Mouse (Mus musculus): ENCODE data around the gene Pdcd2l. TPM values are rescaled to one million over a fixed set of nuclear protein-coding genes. Genes with fewer than 3 reads are reported as not detected.

Pdcd2l gene
- 62.3 and 66.5 TPM in 2 replicates for polyA plus RNA-seq (2014; fragmentation: Nextera tagmentation; extraction: Ambion mirVana)

DNA sequence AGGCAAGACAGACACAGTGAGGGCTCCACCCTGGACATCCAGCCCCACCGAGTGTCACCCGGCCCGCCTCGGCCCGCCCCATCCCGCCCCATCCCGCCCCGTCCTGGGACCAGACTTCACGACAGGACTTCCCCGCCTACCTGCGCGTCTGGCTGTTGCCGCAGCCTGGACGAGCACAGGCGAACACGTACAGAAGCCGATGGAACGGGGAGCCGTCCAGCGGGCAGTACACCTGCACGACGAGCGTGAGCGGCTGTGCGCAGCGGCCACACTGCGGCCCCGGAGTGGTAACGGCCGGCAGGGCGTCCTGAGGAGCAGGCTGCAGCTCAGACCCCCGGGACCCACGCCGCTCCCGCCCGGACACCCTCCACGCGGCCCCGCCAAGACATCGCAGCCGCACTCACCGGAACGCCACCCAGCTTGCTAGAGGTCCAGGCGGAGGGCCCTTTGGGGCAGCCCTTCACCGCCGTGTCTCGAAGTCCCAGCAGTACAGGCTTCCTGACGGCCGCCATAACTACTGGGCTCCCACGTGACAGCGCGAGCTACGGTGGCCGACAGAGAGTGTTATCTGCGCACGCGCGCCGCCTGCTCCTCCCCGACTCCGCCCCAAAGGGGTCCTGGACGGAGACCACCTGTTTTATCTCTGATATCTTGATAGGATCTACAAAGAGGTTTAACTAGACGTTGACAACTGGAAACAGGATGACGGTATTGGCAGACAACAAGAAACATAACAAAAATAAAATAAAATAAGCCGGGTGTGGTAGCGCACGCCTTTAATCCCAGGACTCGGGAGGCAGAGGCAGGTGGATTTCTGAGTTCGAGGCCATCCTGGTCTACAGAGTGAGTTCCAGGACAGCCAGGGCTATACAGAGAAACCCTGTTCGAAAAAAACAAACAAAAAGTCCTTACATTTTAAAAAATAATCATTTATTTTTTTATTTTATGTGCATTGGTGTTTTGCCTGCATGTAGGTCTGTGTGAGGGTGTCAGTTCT lies at the start of gene Pdcd2l:
Gene Pdcd2l, minus strand, starts transcription at position 530 of the 997 bp plus-strand sequence.
- WGBS, result 4% methylated on average over 70 of the region's 70 CpGs
- peak; percentile 95 for DNase-seq (ENCODE audit: low spot score)
- Histone ChIP-seq H3K4me3 (ENCODE audit: low read depth, low read length) (peak within 1 kb of the TSS; percentile 97), H3K36me3 (ENCODE audit: control insufficient read depth, insufficient read depth, low read length) (peaks cover 10% of the 10 kb centered on the region; the same call in 1 of the 2 replicates), H3K4me2 (ENCODE audit: low read depth, low read length, severe bottlenecking) (peak within 1 kb of the TSS; percentile 56), H3K27me3 (ENCODE audit: control insufficient read depth, insufficient read depth, low read length) (no peaks in the 10 kb centered on the region), H3K4me1 (replicated peaks; ENCODE audit: control insufficient read depth, insufficient read depth, low read length) (no peaks in the 10 kb centered on the region; the same call in 1 of the 2 replicates), H3K9ac (ENCODE audit: low read length) (peak within 1 kb of the TSS; percentile 88), H3K9me3 (ENCODE audit: control insufficient read depth, low read length) (no peaks in the 10 kb centered on the region), H3K27ac (ENCODE audit: low read depth, low read length) (no peak within 1 kb of the TSS)
- peak; percentile 96 for ATAC-seq (replicated peaks; ENCODE audit: low FRiP score)

DNA sequence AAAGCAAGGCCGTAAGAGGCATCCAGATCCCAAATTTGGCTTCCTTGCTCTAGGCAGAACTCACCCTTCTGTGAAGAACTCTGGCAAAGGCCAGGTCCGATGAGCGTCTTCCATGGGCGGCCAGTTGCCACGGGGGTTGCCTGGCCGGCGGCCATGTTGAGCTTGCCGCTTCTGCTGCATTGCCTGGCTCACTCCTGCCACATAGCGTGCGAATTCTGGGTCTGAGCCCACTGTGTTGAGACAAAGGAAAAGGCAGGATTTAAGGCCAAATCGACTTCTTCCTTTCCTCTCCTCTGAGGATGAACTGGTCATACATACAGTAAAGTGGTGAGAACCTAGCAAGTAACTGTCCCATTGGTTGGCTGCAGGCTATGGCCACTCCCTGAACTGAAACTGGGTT lies 45.7 kb upstream of the Pdcd2l start:
- H3K4me3 ChIP-seq (ENCODE audit: low read depth, low read length), result no peak overlapping the region
- H3K27me3 ChIP-seq (ENCODE audit: control insufficient read depth, insufficient read depth, low read length), result no peaks in the 10 kb centered on the region
- DNase-seq (ENCODE audit: low spot score), result peak; percentile 35
- no peaks in the 10 kb centered on the region; the same call in 1 of the 2 replicates for H3K36me3 ChIP-seq (ENCODE audit: control insufficient read depth, insufficient read depth, low read length)
- 96% methylated on average over 11 of the region's 11 CpGs for WGBS
- no peak for ATAC-seq (replicated peaks; ENCODE audit: low FRiP score)
- H3K4me1 ChIP-seq (replicated peaks; ENCODE audit: control insufficient read depth, insufficient read depth, low read length), result no peaks in the 10 kb centered on the region
- no peak overlapping the region for H3K27ac ChIP-seq (ENCODE audit: low read depth, low read length)
- no peak overlapping the region for H3K9ac ChIP-seq (ENCODE audit: low read length)
- H3K9me3 ChIP-seq (ENCODE audit: control insufficient read depth, low read length), result no peaks in the 10 kb centered on the region
- H3K4me2 ChIP-seq (ENCODE audit: low read depth, low read length, severe bottlenecking), result no peak overlapping the region

DNA sequence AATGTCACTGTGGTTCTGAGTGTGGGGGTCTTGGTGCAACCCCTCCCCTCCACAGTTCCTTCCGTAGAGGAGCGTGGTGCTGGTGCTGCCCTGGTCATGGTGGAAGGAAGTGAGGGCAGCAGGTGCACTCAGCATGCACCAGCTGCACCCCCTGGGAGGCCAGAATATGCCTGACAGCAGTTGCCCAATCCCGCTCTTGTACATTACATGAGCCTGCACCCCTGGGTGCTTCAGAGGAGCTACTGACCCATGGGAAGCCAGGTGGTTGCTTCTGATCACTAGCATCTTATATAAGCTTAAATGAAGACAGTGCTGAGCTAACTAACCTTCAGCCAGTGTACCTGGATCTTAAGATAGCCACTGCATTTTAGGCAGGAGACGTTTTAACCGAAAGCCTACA lies 41.6 kb upstream of the Pdcd2l start:
- Histone ChIP-seq H3K27me3 (ENCODE audit: control insufficient read depth, insufficient read depth, low read length) (no peaks in the 10 kb centered on the region), H3K36me3 (ENCODE audit: control insufficient read depth, insufficient read depth, low read length) (no peaks in the 10 kb centered on the region; the same call in 1 of the 2 replicates), H3K4me3 (ENCODE audit: low read depth, low read length) (no peak overlapping the region), H3K4me1 (replicated peaks; ENCODE audit: control insufficient read depth, insufficient read depth, low read length) (peaks cover 5% of the 10 kb centered on the region), H3K27ac (ENCODE audit: low read depth, low read length) (no peak overlapping the region), H3K9me3 (ENCODE audit: control insufficient read depth, low read length) (no peaks in the 10 kb centered on the region), H3K4me2 (ENCODE audit: low read depth, low read length, severe bottlenecking) (no peak overlapping the region), H3K9ac (ENCODE audit: low read length) (no peak overlapping the region)
- ATAC-seq (replicated peaks; ENCODE audit: low FRiP score) (no peak), DNase-seq (ENCODE audit: low spot score) (peak; percentile 47)
- 94% methylated on average over 5 of the region's 5 CpGs for WGBS

DNA sequence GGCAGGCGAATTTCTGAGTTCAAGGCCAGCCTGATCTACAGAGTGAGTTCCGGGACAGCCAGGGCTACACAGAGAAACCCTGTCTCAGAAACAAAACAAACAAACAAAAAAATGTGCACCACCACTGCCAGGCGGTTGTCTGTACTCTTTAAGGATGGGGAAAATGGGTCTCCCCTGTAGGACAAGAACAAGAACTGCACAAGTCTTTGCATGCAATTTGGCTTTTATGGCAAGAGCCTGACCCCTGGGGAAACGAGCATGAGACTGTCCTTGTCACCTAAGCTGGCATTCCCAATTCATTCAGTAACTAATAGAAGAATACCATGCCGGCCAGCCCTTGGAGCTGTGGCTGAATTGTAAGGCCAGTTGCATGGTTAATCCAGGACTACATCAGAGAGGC lies 39.1 kb upstream of the Pdcd2l start:
- no peaks in the 10 kb centered on the region for H3K27me3 ChIP-seq (ENCODE audit: control insufficient read depth, insufficient read depth, low read length)
- 85% methylated on average over 5 of the region's 5 CpGs for WGBS
- H3K4me1 ChIP-seq (replicated peaks; ENCODE audit: control insufficient read depth, insufficient read depth, low read length), result peaks cover 5% of the 10 kb centered on the region
- H3K4me3 ChIP-seq (ENCODE audit: low read depth, low read length), result no peak overlapping the region
- H3K36me3 ChIP-seq (ENCODE audit: control insufficient read depth, insufficient read depth, low read length), result no peaks in the 10 kb centered on the region; the same call in 1 of the 2 replicates
- no peak overlapping the region for H3K4me2 ChIP-seq (ENCODE audit: low read depth, low read length, severe bottlenecking)
- no peak overlapping the region; the same call in 1 of the 2 replicates for H3K27ac ChIP-seq (ENCODE audit: low read depth, low read length)
- H3K9me3 ChIP-seq (ENCODE audit: control insufficient read depth, low read length), result no peaks in the 10 kb centered on the region
- ATAC-seq (replicated peaks; ENCODE audit: low FRiP score) (no peak), DNase-seq (ENCODE audit: low spot score) (peak; percentile 47)
- H3K9ac ChIP-seq (ENCODE audit: low read length), result no peak overlapping the region

DNA sequence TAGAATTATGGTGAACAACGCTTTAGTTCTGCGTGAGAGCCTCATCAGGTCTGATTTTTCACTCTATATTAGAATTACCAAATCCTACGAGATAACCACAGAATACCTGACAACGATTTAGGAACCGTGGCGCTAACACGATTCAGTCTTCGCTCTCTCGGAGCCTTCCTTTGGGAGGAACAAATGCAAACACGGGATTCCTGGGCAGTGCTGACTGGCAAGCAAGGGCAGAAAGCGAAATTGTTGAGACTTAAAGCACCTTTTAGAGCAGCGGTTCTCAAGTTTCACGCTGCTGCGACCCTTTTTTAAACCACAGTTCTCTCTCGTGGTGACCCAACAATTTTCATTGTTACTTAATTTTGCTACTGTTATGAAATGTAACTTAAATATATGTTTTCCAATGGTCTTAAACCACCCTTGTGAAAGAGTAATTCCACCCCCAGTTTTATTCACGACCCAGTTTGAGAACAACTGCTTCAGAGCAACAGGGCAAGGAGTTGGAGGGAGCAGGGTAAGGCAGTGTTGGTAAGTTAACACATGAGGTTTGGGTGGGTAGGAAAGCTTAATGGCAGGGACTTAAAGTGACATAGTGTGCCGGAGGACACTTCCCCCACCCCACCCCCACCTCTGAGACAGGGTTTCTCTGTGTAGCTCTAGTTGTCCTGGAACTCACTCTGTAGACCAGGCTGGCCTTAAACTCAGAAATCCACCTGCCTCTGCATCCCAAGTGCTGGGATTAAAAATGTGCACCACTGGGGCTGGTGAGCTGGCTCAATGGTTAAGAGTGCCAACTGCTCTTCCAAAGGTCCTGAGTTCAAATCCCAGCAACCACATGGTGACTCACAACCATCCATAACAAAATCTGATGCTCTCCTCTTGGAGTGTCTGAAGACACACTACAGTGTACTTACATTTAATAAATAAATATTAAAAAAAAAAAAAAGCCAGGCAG lies 38.4 kb upstream of the Pdcd2l start:
- DNase-seq (ENCODE audit: low spot score), result peak; percentile 58
- ATAC-seq (replicated peaks; ENCODE audit: low FRiP score), result no peak
- H3K9me3 ChIP-seq (ENCODE audit: control insufficient read depth, low read length), result no peaks in the 10 kb centered on the region
- peak overlapping the region; percentile 43 for H3K4me3 ChIP-seq (ENCODE audit: low read depth, low read length)
- peaks cover 5% of the 10 kb centered on the region for H3K4me1 ChIP-seq (replicated peaks; ENCODE audit: control insufficient read depth, insufficient read depth, low read length)
- WGBS, result 5% methylated on average over 17 of the region's 17 CpGs
- peak overlapping the region; percentile 77 for H3K27ac ChIP-seq (ENCODE audit: low read depth, low read length)
- no peaks in the 10 kb centered on the region for H3K27me3 ChIP-seq (ENCODE audit: control insufficient read depth, insufficient read depth, low read length)
- peak overlapping the region; percentile 70 for H3K4me2 ChIP-seq (ENCODE audit: low read depth, low read length, severe bottlenecking)
- peak overlapping the region; percentile 48 for H3K9ac ChIP-seq (ENCODE audit: low read length)
- H3K36me3 ChIP-seq (ENCODE audit: control insufficient read depth, insufficient read depth, low read length), result no peaks in the 10 kb centered on the region; the same call in 1 of the 2 replicates

DNA sequence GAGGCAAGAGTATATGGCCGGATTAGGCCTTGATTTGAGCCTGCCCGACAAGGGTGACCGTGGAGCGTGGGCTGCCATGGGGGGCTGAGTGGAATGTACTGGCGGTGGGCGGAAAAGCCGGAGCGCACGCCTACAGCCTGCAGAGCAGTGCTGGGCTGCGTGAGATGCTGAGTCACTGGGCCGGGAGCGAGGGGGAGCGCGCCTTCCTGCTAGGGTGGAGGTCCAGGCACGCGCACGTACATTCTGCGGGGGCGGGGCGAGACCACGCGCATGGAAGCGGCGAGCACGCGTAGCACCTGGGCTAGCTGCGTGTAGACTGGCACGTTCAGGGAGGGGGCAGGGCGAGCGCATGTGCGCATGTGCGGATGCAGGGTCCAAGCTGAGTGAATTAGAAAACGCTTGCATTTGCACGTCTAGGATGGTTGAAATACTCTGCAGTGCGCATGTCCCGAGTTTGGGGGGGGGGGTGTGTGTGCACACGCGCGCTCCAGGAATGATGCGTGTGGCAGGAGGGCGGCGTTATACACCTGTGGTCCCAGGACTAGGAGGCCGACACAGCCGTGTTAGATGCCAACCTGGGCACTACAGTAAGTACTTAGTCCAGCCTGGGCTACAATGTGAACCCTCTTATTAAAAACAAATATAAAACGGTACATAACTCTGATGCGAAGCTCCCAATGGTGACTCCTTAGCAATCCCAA lies 37.6 kb upstream of the Pdcd2l start:
- H3K9ac ChIP-seq (ENCODE audit: low read length), result peak overlapping the region; percentile 48
- peak overlapping the region; percentile 70 for H3K4me2 ChIP-seq (ENCODE audit: low read depth, low read length, severe bottlenecking)
- H3K36me3 ChIP-seq (ENCODE audit: control insufficient read depth, insufficient read depth, low read length), result no peaks in the 10 kb centered on the region; the same call in 1 of the 2 replicates
- H3K9me3 ChIP-seq (ENCODE audit: control insufficient read depth, low read length), result no peaks in the 10 kb centered on the region
- H3K27me3 ChIP-seq (ENCODE audit: control insufficient read depth, insufficient read depth, low read length), result no peaks in the 10 kb centered on the region
- peaks cover 8% of the 10 kb centered on the region for H3K4me1 ChIP-seq (replicated peaks; ENCODE audit: control insufficient read depth, insufficient read depth, low read length)
- H3K27ac ChIP-seq (ENCODE audit: low read depth, low read length), result peak overlapping the region; percentile 77
- ATAC-seq (replicated peaks; ENCODE audit: low FRiP score) (peak; percentile 95), DNase-seq (ENCODE audit: low spot score) (peak; percentile 100)
- peak overlapping the region; percentile 43 for H3K4me3 ChIP-seq (ENCODE audit: low read depth, low read length)
- under 1% methylated on average over 46 of the region's 46 CpGs for WGBS

DNA sequence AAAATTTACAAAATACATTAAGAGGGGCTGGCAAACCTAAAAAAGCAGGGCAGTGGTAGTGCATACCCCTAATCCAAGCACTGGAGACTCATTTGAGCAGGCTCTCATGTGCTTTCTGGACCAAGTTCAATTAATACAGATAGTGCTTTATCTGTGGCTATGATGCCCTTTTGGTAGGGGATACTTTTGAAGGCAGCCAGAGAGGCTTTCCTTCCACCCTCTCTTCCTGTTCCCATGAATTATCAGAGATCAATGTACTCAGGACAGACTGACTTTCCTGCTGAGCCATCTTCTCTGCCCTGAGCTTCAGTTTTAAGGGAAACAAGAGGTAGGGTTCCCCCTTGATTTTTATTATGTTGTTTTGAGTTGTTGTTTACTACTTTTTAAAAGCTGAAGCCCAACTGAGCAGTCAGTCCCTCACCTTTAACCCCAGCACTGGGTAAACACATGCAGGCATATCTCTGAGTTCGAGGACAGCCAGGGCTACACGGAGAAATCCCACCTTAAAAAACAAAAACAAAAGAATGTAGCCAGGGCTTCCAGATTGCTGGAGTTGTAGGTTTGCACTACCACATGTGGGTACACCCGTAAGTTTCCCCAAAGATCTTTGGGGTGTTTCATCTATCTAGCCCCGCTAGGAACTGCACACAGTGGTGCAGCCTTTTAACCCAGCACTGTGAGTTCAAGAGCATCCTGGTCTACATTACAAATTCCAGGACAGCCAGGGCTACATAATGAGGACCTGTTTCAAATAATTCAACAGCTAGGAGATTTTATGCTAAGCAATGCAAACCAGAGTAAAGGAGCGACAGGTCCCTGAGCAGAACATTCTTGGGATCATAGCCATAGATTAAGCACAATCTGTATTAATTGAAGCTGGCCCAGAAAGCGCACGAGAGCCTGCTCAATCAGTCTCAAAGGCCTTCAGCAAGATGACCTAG lies 36.6 kb upstream of the Pdcd2l start:
- Histone ChIP-seq H3K36me3 (ENCODE audit: control insufficient read depth, insufficient read depth, low read length) (no peaks in the 10 kb centered on the region; the same call in 1 of the 2 replicates), H3K9me3 (ENCODE audit: control insufficient read depth, low read length) (no peaks in the 10 kb centered on the region), H3K4me3 (ENCODE audit: low read depth, low read length) (peak overlapping the region; percentile 43), H3K27me3 (ENCODE audit: control insufficient read depth, insufficient read depth, low read length) (no peaks in the 10 kb centered on the region), H3K4me1 (replicated peaks; ENCODE audit: control insufficient read depth, insufficient read depth, low read length) (peaks cover 10% of the 10 kb centered on the region), H3K9ac (ENCODE audit: low read length) (peak overlapping the region; percentile 48), H3K27ac (ENCODE audit: low read depth, low read length) (peak overlapping the region; percentile 77), H3K4me2 (ENCODE audit: low read depth, low read length, severe bottlenecking) (peak overlapping the region; percentile 70)
- WGBS, result 46% methylated on average over 7 of the region's 7 CpGs
- ATAC-seq (replicated peaks; ENCODE audit: low FRiP score) (no peak), DNase-seq (ENCODE audit: low spot score) (peak; percentile 23)

All from forebrain, embryonic 11.5 days (tissue).